Mouse (Mus musculus) embryonic facial prominence, embryonic 15.5 days (tissue): ENCODE data around the gene Vmn1r118. TPM values are rescaled to one million over a fixed set of nuclear protein-coding genes. Genes with fewer than 3 reads are reported as not detected.
"Not testable (repeated sequence)": the region's sequence is repeated elsewhere in the genome, so short reads cannot be mapped to it uniquely, and the experiment has no call there.

Source experiments
- ATAC-seq: fragments of 200-750 bp; cut with Nextera tagmentation; 2 replicates; pipeline ENCODE4 v1.8.0; 2017; ENCODE audit warnings: low read depth, moderate TSS enrichment; ENCODE audit not compliant: insufficient number of reproducible peaks, low FRiP score, low TSS enrichment
- H3K27ac ChIP-seq: fragments of 300-500 bp; sonication (generic); replicated peaks from 2 replicates; pipeline ENCODE4 v1.5.1; 2015; ENCODE audit warnings: mild to moderate bottlenecking, inconsistent platforms
- H3K27me3 ChIP-seq: fragments of 300-500 bp; sonication (generic); 2 replicates; pipeline ENCODE4 v1.6.1; 2015; ENCODE audit warnings: inconsistent platforms
- H3K36me3 ChIP-seq: fragments of 300-500 bp; sonication (generic); 2 replicates; pipeline ENCODE4 v1.6.1; 2015; ENCODE audit warnings: mild to moderate bottlenecking, inconsistent platforms
- H3K4me1 ChIP-seq: fragments of 300-500 bp; sonication (generic); 2 replicates; pipeline ENCODE4 v1.6.1; 2015; ENCODE audit warnings: inconsistent platforms
- H3K4me2 ChIP-seq: fragments of 300-500 bp; sonication (generic); replicated peaks from 2 replicates; pipeline ENCODE4 v1.6.1; 2015; ENCODE audit warnings: mild to moderate bottlenecking, inconsistent platforms
- H3K4me3 ChIP-seq: fragments of 300-500 bp; sonication (generic); replicated peaks from 2 replicates; pipeline ENCODE4 v1.5.1; 2015; ENCODE audit warnings: mild to moderate bottlenecking, inconsistent platforms
- H3K9ac ChIP-seq: fragments of 300-500 bp; sonication (generic); 2 replicates; pipeline ENCODE4 v1.6.1; 2015; ENCODE audit warnings: inconsistent platforms
- H3K9me3 ChIP-seq: fragments of 300-500 bp; sonication (generic); replicated peaks from 2 replicates; pipeline ENCODE4 v1.6.1; 2016; ENCODE audit warnings: inconsistent platforms
- WGBS: fragments of 180-500 bp; shearing (Covaris S2); methylation state at CpG from one replicate; pipeline ENCODE4 v1.1.7; 2015; 5-methylcytosine and 5-hydroxymethylcytosine counted together
- polyA plus RNA-seq: library from polyadenylated mRNA; unstranded; fragments of >200 nt; fragmentation: Nextera tagmentation; extraction: Ambion mirVana; gene quantifications from 2 replicates; pipeline ENCODE4 v1.2.1, GENCODE M21; 2015

Gene Vmn1r118
- polyA plus RNA-seq = not detected in 2 replicates

GRCm38 (mm10) chr7:20912247-20912646, at the start of gene Vmn1r118:
Gene Vmn1r118 (minus strand): TSS chr7:20912347.
- not testable (repeated sequence) for H3K9me3 ChIP-seq, H3K27me3 ChIP-seq, H3K9ac ChIP-seq, H3K4me2 ChIP-seq, H3K27ac ChIP-seq, ATAC-seq, H3K4me3 ChIP-seq, H3K36me3 ChIP-seq, H3K4me1 ChIP-seq
- no CpG with 5 or more reads among the region's 2 CpGs for WGBS

- not testable (repeated sequence) for H3K4me1 ChIP-seq, H3K27ac ChIP-seq, H3K4me3 ChIP-seq, H3K36me3 ChIP-seq, ATAC-seq, H3K9ac ChIP-seq, H3K27me3 ChIP-seq, H3K9me3 ChIP-seq, H3K4me2 ChIP-seq
- WGBS = no CpG with 5 or more reads among the region's 2 CpGs
These were observed 28.1 kb downstream of the Vmn1r118 start, which contains the start of gene Vmn1r117 for GRCm38 (mm10) chr7:20884021-20884420. Gene Vmn1r117 (minus strand): TSS chr7:20884121.

GRCm38 (mm10) chr7:20871956-20872355, 40.2 kb downstream of the Vmn1r118 start, which contains the start of gene Vmn1r116:
Gene Vmn1r116 (plus strand): TSS chr7:20872256.
- H3K27ac ChIP-seq, H3K9me3 ChIP-seq, H3K4me1 ChIP-seq, H3K27me3 ChIP-seq, H3K4me3 ChIP-seq, ATAC-seq, H3K4me2 ChIP-seq, H3K36me3 ChIP-seq, H3K9ac ChIP-seq: not testable (repeated sequence)
- WGBS = 55% methylated on average over 3 of the region's 3 CpGs

Other genes with a start within 250 kb of the Vmn1r118 start
- not detected in 2 replicates for gene Vmn1r107, start 243.4 kb downstream of the Vmn1r118 start, polyA plus RNA-seq
- not detected in 2 replicates for gene Vmn1r111, start 209.1 kb downstream of the Vmn1r118 start, polyA plus RNA-seq
- gene Gm10668, start 181.7 kb downstream of the Vmn1r118 start, polyA plus RNA-seq = not detected in 2 replicates
- gene Vmn1r112, start 141.2 kb downstream of the Vmn1r118 start, polyA plus RNA-seq = not detected in 2 replicates
- gene Vmn1r113, start 125.1 kb downstream of the Vmn1r118 start, polyA plus RNA-seq = not detected in 2 replicates
- gene Vmn1r114, start 100.2 kb downstream of the Vmn1r118 start, polyA plus RNA-seq = not detected in 2 replicates
- gene Vmn1r115, start 67.4 kb downstream of the Vmn1r118 start, polyA plus RNA-seq = not detected in 2 replicates
- gene Vmn1r116, start 40.1 kb downstream of the Vmn1r118 start, polyA plus RNA-seq = not detected in 2 replicates
- not detected in 2 replicates for gene Vmn1r117, start 28.2 kb downstream of the Vmn1r118 start, polyA plus RNA-seq
- gene Vmn1r119, start 100.1 kb upstream of the Vmn1r118 start, polyA plus RNA-seq = not detected in 2 replicates
- not detected in 2 replicates for gene Vmn1r120, start 141.4 kb upstream of the Vmn1r118 start, polyA plus RNA-seq
- not detected in 2 replicates for gene Vmn1r121, start 186.2 kb upstream of the Vmn1r118 start, polyA plus RNA-seq
- not detected in 2 replicates for gene Vmn1r122, start 221.8 kb upstream of the Vmn1r118 start, polyA plus RNA-seq
- not detected in 2 replicates for gene Vmn1r123, start 249.8 kb upstream of the Vmn1r118 start, polyA plus RNA-seq